Mouse (Mus musculus): Measurements from ENCODE around the gene Nf1. TPM values are rescaled to one million over a fixed set of nuclear protein-coding genes. Genes with fewer than 3 reads are reported as not detected.

Gene Nf1
- total RNA-seq, 2 experiments from 2014 or later = 41.3 to 62.7 TPM

Other genes starting within 250 kb of the Nf1 start
- 10 to 100 TPM; 12.0 to 17.3 TPM for gene Ksr1, start 193.3 kb upstream of the Nf1 start, total RNA-seq (2021)
- gene Wsb1, start 85.0 kb upstream of the Nf1 start, total RNA-seq (2021) = 10 to 100 TPM; 50.3 to 68.1 TPM
- gene Gm9964, start 42.8 kb upstream of the Nf1 start, total RNA-seq (2021) = not detected
- gene Omg, start 164.4 kb downstream of the Nf1 start, total RNA-seq (2021) = 1 to 10 TPM; 4.9 to 5.4 TPM
- 1 to 10 TPM; 3.6 to 3.7 TPM for gene Evi2b, start 184.1 kb downstream of the Nf1 start, total RNA-seq (2021)
- gene Evi2, start 190.9 kb downstream of the Nf1 start, total RNA-seq (2021) = under 1 TPM; 0.18 to 0.27 TPM
- 1 to 10 TPM; 2.3 to 3.0 TPM for gene Evi2a, start 190.9 kb downstream of the Nf1 start, total RNA-seq (2021)